Mouse (Mus musculus): ENCODE measurements at regions not wholly inside any gene's neighbourhood (a gene's known extent, or its start where the extent isn't known, plus 50 kb on each side); places are given as distances from the start of the nearest gene placed in this dataset.

DNA sequence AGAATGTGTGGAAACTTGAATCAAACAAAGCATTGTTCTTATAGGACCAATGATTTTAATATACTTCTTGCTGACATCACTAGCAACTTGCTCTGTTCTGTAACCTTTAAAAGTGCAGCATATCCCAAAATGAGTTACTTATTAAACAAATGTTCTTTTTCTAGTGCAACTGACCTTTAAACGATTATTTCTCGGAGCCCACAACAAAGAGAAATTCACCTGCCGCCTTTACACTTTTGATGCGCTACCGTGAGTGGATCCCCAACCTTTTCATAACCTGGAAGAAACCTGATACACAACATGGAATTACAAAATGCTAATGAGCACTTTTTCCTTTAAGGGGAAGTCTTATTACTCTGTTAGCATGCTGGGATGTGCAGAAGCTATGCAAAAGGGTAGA, 191.7 kb upstream of the Adgrl2 start:
- H3K4me3 ChIP-seq = no peak overlapping the region
- H3K4me1 ChIP-seq (replicated peaks) = peaks cover 6% of the 10 kb centered on the region
- no peaks in the 10 kb centered on the region for H3K36me3 ChIP-seq
- H3K9me3 ChIP-seq = no peaks in the 10 kb centered on the region
- 92% methylated on average over 5 of the region's 5 CpGs for WGBS
- DNase-seq (ENCODE audit: low spot score) = no peak
- no peaks in the 10 kb centered on the region; the same call in 1 of the 2 replicates for H3K27me3 ChIP-seq (ENCODE audit: insufficient read depth, poor library complexity, severe bottlenecking)
- no peak overlapping the region for H3K27ac ChIP-seq

GRCm38 (mm10) chr3:149180129-149180528, 189.8 kb upstream of the Adgrl2 start:
- no peak for DNase-seq (ENCODE audit: low spot score)
- 59% methylated on average over 8 of the region's 8 CpGs for WGBS
- Histone ChIP-seq H3K4me1 (replicated peaks) (peaks cover 12% of the 10 kb centered on the region), H3K36me3 (no peaks in the 10 kb centered on the region), H3K27me3 (ENCODE audit: insufficient read depth, poor library complexity, severe bottlenecking) (no peaks in the 10 kb centered on the region; the same call in 1 of the 2 replicates), H3K27ac (no peak overlapping the region), H3K9me3 (no peaks in the 10 kb centered on the region), H3K4me3 (no peak overlapping the region)

DNA sequence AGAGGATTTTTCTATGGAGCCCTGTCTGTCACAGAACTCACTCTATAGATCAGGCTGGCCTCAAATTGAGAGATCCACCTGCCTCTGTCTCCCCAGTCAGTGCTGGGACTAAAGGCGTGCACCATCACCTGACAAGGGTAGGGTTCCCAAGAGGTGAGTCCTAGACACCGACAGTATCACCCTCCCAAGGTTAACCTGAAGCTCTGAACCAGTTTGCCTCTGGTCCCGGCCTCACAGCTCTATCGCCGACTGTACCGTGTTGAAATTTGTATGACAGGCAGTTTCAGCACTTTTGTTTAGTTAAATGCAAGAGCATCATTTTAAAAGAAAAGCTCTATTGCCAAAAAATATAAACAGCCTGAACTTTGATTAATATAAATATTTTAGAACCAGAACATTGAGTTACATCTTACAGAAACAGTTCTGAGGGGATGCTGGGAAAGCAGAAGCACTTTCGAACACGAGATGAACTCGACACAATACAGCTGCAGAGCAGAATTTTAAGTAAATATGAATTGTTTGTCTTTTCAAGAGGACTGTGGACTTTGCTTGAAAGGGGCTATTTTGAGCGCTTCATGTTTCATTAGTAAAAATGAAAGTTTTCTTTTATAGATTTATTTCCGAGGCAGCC, 189.2 kb upstream of the Adgrl2 start:
- DNase-seq (ENCODE audit: low spot score) = no peak
- Histone ChIP-seq H3K4me1 (replicated peaks) (peaks cover 17% of the 10 kb centered on the region), H3K4me3 (no peak overlapping the region), H3K9me3 (no peaks in the 10 kb centered on the region), H3K36me3 (no peaks in the 10 kb centered on the region), H3K27me3 (ENCODE audit: insufficient read depth, poor library complexity, severe bottlenecking) (no peaks in the 10 kb centered on the region; the same call in 1 of the 2 replicates), H3K27ac (no peak overlapping the region)
- WGBS = 87% methylated on average over 11 of the region's 11 CpGs

DNA sequence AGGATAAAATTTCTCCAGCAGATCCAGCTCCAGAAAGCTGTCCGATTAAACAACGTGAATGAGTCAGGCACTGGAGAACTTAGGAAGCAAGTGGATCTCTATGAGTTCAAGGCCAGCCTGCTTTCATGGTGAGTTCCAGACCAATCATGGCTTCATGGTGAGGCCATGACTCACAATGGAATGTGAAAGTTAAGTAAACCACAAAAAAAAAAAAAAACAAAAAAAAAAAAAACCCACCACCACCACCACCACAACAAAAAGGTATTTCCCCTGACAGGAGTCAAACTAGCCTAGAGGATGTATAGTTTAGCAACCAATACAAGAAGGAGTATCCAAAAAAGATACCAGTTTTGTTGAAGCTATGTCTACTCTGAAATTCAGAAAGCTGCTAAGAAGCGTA, 188.5 kb upstream of the Adgrl2 start:
- Histone ChIP-seq H3K27ac (no peak overlapping the region), H3K9me3 (no peaks in the 10 kb centered on the region), H3K36me3 (no peaks in the 10 kb centered on the region), H3K4me3 (no peak overlapping the region), H3K27me3 (ENCODE audit: insufficient read depth, poor library complexity, severe bottlenecking) (peaks cover 3% of the 10 kb centered on the region), H3K4me1 (replicated peaks) (peaks cover 11% of the 10 kb centered on the region)
- 93% methylated on average over 3 of the region's 3 CpGs for WGBS
- DNase-seq (ENCODE audit: low spot score) = no peak

GRCm38 (mm10) chr3:149174689-149175390, 184.5 kb upstream of the Adgrl2 start:
- Histone ChIP-seq H3K27ac (no peak overlapping the region), H3K4me1 (replicated peaks) (peaks cover 18% of the 10 kb centered on the region), H3K9me3 (no peaks in the 10 kb centered on the region), H3K27me3 (ENCODE audit: insufficient read depth, poor library complexity, severe bottlenecking) (peaks cover 3% of the 10 kb centered on the region), H3K4me3 (no peak overlapping the region), H3K36me3 (no peaks in the 10 kb centered on the region)
- DNase-seq (ENCODE audit: low spot score) = peak; percentile 14
- 72% methylated on average over 11 of the region's 11 CpGs for WGBS

GRCm38 (mm10) chr3:149173537-149173936, 183.2 kb upstream of the Adgrl2 start:
- DNase-seq (ENCODE audit: low spot score) = no peak
- H3K36me3 ChIP-seq = no peaks in the 10 kb centered on the region
- H3K4me1 ChIP-seq (replicated peaks) = peaks cover 24% of the 10 kb centered on the region
- H3K9me3 ChIP-seq = no peaks in the 10 kb centered on the region
- 33% methylated on average over 10 of the region's 10 CpGs for WGBS
- no peak overlapping the region for H3K27ac ChIP-seq
- H3K4me3 ChIP-seq = no peak overlapping the region
- peaks cover 7% of the 10 kb centered on the region for H3K27me3 ChIP-seq (ENCODE audit: insufficient read depth, poor library complexity, severe bottlenecking)

DNA sequence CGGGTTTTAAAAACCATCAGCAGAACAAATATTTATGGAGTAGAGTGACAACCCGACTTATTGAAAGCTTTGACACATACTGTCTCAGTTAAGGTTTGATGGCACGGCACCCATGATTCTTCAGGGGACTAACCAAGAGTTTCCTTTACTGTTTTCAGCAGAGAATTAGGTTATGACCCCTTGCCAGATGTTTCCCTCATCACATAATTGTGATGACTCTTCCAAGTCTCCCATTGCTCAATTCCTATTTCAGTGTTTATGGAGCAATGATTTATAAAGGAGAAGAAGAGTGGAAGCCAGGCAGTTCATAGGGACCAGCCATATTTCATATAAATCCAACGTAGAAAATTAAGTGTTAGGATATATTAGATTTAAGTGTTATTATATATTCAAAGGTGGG, 181.4 kb upstream of the Adgrl2 start:
- peaks cover 31% of the 10 kb centered on the region for H3K4me1 ChIP-seq (replicated peaks)
- 92% methylated on average over 4 of the region's 4 CpGs for WGBS

GRCm38 (mm10) chr3:149170191-149170590, 179.8 kb upstream of the Adgrl2 start:
- DNase-seq (ENCODE audit: low spot score) = no peak
- Histone ChIP-seq H3K4me1 (replicated peaks) (peaks cover 26% of the 10 kb centered on the region), H3K36me3 (no peaks in the 10 kb centered on the region), H3K9me3 (no peaks in the 10 kb centered on the region), H3K27me3 (ENCODE audit: insufficient read depth, poor library complexity, severe bottlenecking) (peaks cover 7% of the 10 kb centered on the region), H3K27ac (no peak overlapping the region), H3K4me3 (no peak overlapping the region)
- 83% methylated on average over 7 of the region's 7 CpGs for WGBS

More for the DNA sequence above, 181.4 kb upstream of the Adgrl2 start:
- DNase-seq (ENCODE audit: low spot score) = no peak
- Histone ChIP-seq H3K36me3 (no peaks in the 10 kb centered on the region), H3K4me3 (no peak overlapping the region), H3K27ac (no peak overlapping the region), H3K27me3 (ENCODE audit: insufficient read depth, poor library complexity, severe bottlenecking) (peaks cover 7% of the 10 kb centered on the region), H3K9me3 (no peaks in the 10 kb centered on the region)

- Histone ChIP-seq H3K4me3 (no peak overlapping the region), H3K27me3 (ENCODE audit: insufficient read depth, poor library complexity, severe bottlenecking) (peaks cover 7% of the 10 kb centered on the region), H3K4me1 (replicated peaks) (peaks cover 22% of the 10 kb centered on the region), H3K27ac (no peak overlapping the region), H3K9me3 (no peaks in the 10 kb centered on the region), H3K36me3 (no peaks in the 10 kb centered on the region)
- DNase-seq (ENCODE audit: low spot score) = no peak
- WGBS = 59% methylated on average over 12 of the region's 12 CpGs
These were observed 179.1 kb upstream of the Adgrl2 start for GRCm38 (mm10) chr3:149169442-149169841.

DNA sequence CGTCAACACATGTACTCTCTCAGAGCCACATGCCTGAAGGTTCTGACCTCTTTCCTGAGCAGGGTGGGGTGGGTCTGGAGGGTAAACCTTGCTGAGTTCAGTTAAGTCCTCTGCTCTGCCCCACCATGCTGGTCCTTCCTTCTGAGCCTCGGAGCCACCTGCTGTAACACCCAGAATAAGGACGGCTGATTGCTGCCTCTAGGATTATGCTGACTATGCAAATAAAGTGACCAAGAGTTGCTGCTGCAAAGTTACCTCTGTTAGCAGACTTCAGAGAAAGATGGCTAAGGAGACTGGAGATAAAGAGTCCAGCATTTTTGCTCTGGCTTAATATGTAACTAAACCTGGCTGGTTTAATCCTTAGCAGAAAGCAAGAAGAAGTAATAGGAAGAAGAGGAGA, 177.6 kb upstream of the Adgrl2 start:
- no peak for DNase-seq (ENCODE audit: low spot score)
- peaks cover 20% of the 10 kb centered on the region for H3K4me1 ChIP-seq (replicated peaks)
- peaks cover 4% of the 10 kb centered on the region; the same call in 1 of the 2 replicates for H3K27me3 ChIP-seq (ENCODE audit: insufficient read depth, poor library complexity, severe bottlenecking)
- H3K4me3 ChIP-seq = no peak overlapping the region
- WGBS = 70% methylated on average over 3 of the region's 3 CpGs
- no peaks in the 10 kb centered on the region for H3K9me3 ChIP-seq
- no peak overlapping the region for H3K27ac ChIP-seq
- H3K36me3 ChIP-seq = no peaks in the 10 kb centered on the region

DNA sequence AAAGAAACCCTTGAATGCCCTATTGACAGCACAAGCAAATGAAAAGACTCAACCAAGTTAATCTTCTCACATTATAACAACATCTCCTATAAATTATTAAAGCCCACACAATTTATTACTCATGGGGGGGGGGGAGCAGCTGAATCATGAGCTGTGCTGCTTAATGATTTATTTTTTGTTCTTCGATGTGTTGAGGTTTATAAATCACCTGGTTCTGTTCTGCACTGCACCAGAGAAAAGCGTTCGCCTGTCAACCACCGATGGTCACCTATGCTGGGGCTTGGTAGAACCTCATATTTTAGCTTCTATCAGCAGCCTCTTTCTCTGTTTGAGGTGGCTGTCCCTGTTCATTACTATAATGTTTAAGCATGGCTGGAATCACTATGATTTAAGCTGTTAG, 174.4 kb upstream of the Adgrl2 start:
- WGBS = 91% methylated on average over 4 of the region's 4 CpGs

DNA sequence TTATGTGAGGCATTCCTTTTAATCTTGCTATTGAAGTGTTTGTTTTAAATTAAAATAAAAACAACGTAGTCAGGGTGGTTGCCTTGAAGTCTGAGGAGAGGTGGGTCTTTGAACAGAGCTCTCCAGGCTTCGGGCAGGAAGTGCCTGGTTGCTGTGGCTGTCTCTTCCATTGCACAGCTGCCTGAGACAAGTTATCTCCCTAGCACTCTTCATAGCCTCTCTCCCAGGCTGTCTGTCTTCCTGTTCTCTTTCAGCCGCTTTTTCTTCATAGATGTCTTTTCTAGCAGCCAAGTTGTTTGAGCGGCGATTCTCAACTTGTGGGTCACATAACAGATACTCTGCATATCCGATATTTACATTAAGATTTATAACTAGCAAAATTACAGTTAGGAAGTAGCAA, 173.2 kb upstream of the Adgrl2 start:
- H3K4me3 ChIP-seq = no peak overlapping the region
- no peaks in the 10 kb centered on the region; the same call in 1 of the 2 replicates for H3K27me3 ChIP-seq (ENCODE audit: insufficient read depth, poor library complexity, severe bottlenecking)
- H3K27ac ChIP-seq = no peak overlapping the region
- H3K9me3 ChIP-seq = no peaks in the 10 kb centered on the region
- no peak for DNase-seq (ENCODE audit: low spot score)
- peaks cover 12% of the 10 kb centered on the region for H3K4me1 ChIP-seq (replicated peaks)
- H3K36me3 ChIP-seq = no peaks in the 10 kb centered on the region
- WGBS = 84% methylated on average over 6 of the region's 6 CpGs

More for the DNA sequence above, 174.4 kb upstream of the Adgrl2 start:
- Histone ChIP-seq H3K9me3 (no peaks in the 10 kb centered on the region), H3K36me3 (no peaks in the 10 kb centered on the region), H3K4me3 (no peak overlapping the region), H3K27me3 (ENCODE audit: insufficient read depth, poor library complexity, severe bottlenecking) (peaks cover 4% of the 10 kb centered on the region; the same call in 1 of the 2 replicates), H3K27ac (no peak overlapping the region), H3K4me1 (replicated peaks) (peaks cover 18% of the 10 kb centered on the region)
- no peak for DNase-seq (ENCODE audit: low spot score)

DNA sequence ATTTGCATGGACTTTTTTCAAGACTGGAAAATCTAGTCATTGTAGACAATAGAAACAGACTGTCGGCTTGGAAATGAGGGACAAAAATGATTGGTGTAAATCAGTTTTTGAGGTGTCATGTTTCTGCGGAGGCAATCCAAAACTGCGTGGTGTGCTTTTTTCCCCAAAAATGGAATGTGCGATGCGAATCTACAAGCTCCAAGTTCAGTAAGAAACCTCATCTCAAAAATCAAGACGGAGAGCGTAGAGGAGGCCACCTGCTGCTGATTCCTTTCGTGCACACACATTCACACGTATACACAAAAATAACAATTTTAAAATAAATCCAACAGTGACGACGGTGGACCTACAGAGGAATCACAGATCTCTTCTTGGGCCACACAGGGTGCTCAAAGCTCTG, 170.5 kb upstream of the Adgrl2 start:
- H3K27ac ChIP-seq = no peak overlapping the region

More for the DNA sequence above, 170.5 kb upstream of the Adgrl2 start:
- H3K36me3 ChIP-seq = no peaks in the 10 kb centered on the region
- peaks cover 5% of the 10 kb centered on the region; the same call in 1 of the 2 replicates for H3K4me1 ChIP-seq (replicated peaks)
- no peak overlapping the region for H3K4me3 ChIP-seq
- WGBS = 92% methylated on average over 11 of the region's 11 CpGs
- no peak for DNase-seq (ENCODE audit: low spot score)
- no peaks in the 10 kb centered on the region for H3K9me3 ChIP-seq
- no peaks in the 10 kb centered on the region; the same call in 1 of the 2 replicates for H3K27me3 ChIP-seq (ENCODE audit: insufficient read depth, poor library complexity, severe bottlenecking)
